Mouse (Mus musculus): ENCODE results near the gene Higd1a.

The Higd1a gene

DNA sequence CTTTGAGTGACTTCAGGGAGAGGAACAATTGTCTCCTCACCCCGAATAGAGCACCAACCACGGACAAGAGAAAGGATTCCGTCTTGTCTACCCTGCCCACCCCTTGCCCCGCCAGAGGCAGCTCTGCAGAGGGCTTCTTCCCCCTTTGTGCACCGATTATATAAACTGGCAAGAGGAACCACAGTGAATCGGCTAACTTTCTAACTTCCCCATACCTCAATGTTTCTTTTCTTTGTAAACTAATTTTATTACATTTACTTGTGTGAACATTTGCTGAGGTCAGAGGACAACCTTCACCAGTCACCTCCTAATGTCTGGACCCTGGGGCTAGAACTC is at the start of gene Higd1a:
Higd1a (minus strand) TSS at position 210 of the 336 bp plus-strand sequence.
- ATAC-seq (ENCODE audit: insufficient number of reproducible peaks, low FRiP score, low TSS enrichment) = no peak

- no peak for ATAC-seq (ENCODE audit: insufficient number of reproducible peaks, low FRiP score, low TSS enrichment)
Observed at GRCm38 (mm10) chr9:121907356-121908070, 49.4 kb upstream of the Higd1a start.

DNA sequence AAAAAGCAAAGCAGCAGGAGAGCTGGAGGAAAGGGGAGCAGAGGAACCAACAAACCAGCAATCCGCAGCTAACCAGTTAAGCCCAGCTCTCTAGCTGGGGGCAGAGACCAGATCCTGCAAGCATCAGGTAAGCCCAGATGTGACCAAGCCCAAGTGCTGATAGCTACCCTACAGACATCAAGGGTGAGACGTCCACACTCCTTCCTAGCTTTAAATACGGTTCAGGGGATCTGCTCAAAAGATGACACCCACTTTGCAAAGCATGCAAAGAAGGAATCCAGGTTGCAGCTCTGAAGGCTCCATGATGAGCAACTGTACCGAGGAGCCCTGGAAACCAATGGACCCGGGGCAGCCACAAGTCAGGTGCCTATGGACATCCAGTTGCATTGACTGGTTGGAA is 48.3 kb upstream of the Higd1a start:
- no peak for ATAC-seq (ENCODE audit: insufficient number of reproducible peaks, low FRiP score, low TSS enrichment)

- no peak for ATAC-seq (ENCODE audit: insufficient number of reproducible peaks, low FRiP score, low TSS enrichment)
Observed at GRCm38 (mm10) chr9:121905556-121906185, 47.5 kb upstream of the Higd1a start.

DNA sequence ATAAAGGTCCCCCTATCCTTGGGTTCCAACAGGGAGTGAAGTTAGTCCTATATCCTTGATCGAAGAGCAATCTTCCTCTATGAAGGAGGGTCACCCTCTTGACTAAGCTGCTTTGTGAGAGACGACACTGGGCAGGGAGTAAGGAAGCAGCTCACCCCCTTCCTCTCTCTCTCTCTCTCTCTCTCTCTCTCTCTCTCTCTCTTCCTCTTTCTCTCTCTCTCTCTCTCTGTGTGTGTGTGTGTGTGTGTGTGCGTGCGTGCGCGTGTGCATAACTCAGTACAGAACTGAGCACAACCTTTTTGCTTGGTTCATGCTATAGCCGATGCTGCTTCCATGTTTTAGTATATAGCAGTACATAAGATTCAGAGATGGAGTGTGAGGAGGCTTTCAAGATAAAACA is 46.8 kb upstream of the Higd1a start:
- no peak for ATAC-seq (ENCODE audit: insufficient number of reproducible peaks, low FRiP score, low TSS enrichment)

- no peak for ATAC-seq (ENCODE audit: insufficient number of reproducible peaks, low FRiP score, low TSS enrichment)
Observed at GRCm38 (mm10) chr9:121904319-121904718, 46.2 kb upstream of the Higd1a start.

DNA sequence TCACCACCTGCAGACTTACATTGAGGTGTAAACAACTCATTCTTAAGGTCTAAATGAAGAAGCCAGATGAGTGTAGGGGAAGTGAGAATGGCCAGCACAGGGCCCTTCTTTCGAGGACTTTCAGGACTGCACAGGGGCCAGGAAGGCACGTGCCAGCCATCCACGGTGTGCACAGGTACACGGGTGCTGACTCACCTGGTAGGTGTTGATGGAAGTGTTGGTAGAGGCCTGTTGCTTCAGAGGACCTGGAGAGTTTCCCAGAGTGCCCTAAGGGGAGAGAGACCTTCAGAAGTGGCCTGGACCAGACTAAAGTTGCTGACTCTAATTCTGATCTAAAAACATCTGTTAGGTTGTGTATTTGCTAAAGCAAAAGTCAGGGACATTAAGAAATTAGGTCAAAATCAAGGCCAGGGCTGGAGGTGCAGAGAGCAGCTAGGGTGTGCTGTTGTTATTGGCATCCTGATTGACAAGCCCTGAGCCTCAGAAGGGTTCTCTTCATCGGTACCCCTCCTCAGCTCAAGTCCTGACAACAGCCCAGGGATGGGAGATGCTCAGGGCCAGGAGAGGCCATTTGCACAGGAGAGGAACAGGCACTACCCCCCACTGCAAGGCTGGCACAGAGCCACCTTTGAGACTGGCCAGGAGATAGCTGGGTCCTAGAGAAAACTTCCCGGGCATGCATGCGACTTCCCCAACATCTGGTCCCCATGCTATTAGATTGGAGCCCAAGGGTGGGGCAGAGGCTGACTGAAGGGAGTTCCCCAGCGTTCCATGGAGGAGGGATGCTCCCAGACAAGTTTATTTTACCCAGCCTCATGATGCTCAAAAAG is 45.5 kb upstream of the Higd1a start:
- ATAC-seq (ENCODE audit: insufficient number of reproducible peaks, low FRiP score, low TSS enrichment) = no peak

DNA sequence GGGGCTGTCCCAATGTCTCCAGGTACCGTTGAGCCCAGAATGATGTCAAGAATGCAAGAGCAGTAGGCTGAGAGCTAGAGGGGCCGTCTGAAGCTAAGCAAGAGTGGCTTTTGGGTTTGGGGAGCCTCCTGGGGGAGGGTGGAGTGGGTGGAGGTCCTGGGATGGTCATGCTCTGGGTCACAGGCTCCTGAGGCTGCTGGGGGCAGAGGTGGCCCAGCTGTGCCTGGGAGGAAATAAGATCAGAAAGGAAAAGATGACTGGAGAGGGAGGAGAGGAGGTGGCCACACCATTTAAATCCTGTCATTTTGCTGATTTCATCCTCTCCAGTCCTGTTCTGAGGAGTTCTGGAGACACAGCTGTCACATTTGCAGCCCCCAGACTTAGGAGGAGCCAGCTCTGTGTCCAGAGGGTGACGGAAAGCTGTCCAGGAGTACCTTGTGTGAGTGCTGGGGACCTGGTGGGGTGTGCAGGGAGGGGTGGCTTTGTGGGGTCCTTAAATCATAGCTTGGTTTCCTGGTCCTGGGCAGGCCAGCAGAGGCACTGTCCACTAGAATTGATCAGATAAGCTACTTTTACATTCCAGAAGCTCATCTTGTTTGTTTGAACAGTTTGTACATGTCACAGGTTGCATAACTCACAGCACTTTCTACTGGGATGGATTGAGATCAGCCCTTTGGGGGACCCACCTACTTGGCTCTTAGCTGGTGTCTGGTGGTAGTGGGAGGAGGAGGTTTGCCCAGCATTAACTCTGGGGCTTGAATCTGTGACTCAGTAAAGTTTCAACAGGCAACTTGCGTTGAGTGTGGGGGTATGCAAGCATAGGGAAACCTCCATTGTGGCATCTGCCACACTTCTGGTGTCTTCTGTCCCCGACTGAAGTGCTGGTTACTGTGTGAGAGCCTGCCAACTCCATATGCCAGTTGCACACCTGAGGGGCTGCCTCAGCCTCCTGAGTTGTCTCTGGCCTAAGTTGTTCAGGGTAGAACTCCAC is 43.8 kb upstream of the Higd1a start:
- no peak for ATAC-seq (ENCODE audit: insufficient number of reproducible peaks, low FRiP score, low TSS enrichment)

GRCm38 (mm10) chr9:121900282-121900855 is 42.2 kb upstream of the Higd1a start:
- ATAC-seq (ENCODE audit: insufficient number of reproducible peaks, low FRiP score, low TSS enrichment) = no peak

DNA sequence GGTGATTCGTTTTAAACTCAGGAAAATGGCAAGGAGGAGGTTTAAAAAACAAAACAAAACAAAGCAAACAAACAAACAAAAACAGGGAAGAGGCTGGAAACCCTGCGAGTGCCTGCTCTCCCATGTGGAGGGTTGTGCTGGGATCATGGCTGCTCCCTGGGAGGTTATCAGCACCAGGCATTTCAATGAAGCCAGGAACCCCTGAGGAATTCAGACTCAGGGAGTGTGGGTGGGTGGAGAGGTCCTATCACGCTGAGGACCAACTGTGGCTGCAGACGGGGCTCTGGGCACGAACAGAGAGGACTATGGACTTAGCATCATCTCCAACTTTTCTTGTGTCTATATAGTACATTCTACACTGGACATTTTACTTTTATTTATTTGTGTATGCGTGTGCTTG is 41.1 kb upstream of the Higd1a start:
- ATAC-seq (ENCODE audit: insufficient number of reproducible peaks, low FRiP score, low TSS enrichment) = no peak

DNA sequence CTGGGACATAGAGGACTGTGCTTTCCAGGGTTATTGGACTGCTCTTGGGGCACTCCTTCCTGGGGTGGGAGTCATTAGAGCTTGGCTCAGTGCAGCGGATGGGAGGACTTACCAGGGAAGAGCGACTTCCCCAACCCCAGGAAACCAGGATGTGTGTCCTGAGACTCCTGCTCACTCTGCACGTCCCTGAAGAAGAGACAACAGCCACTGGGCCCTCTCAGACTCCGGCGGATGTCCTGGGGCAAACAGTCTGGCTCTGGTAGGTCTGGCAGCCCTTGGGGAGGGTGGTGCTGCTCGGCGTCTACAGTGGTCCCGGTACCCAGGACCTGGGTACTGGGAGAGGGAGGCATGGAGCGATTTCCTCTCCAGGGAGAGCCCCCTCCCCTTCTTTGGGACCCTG is 40.1 kb upstream of the Higd1a start, which contains the start of gene Ackr2:
Ackr2 (plus strand) TSS at position 111 of the 400 bp plus-strand sequence.
- no peak for ATAC-seq (ENCODE audit: insufficient number of reproducible peaks, low FRiP score, low TSS enrichment)

DNA sequence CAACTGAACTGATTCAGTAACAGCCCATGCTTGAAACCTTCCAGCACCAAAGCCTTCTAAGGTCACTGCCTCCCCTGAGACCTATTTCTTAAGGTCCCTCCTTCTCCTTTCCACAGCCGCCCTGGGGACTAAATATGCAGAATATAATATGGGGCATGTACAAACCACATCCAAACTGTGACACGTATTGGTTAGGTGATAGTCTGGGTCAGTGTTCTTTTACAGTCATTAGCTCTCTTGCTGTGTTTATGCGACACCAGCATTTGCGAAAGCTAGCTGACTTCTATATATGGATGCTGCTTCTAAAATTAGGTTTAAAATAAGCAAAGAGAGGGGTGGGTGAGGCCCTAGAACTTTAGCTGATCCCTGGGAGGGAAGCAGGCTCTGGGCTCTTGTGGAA is 38.7 kb upstream of the Higd1a start:
- ATAC-seq (ENCODE audit: insufficient number of reproducible peaks, low FRiP score, low TSS enrichment) = no peak

GRCm38 (mm10) chr9:121895392-121895993 is 37.3 kb upstream of the Higd1a start:
- no peak for ATAC-seq (ENCODE audit: insufficient number of reproducible peaks, low FRiP score, low TSS enrichment)

GRCm38 (mm10) chr9:121894447-121894846 is 36.3 kb upstream of the Higd1a start:
- ATAC-seq (ENCODE audit: insufficient number of reproducible peaks, low FRiP score, low TSS enrichment) = no peak

DNA sequence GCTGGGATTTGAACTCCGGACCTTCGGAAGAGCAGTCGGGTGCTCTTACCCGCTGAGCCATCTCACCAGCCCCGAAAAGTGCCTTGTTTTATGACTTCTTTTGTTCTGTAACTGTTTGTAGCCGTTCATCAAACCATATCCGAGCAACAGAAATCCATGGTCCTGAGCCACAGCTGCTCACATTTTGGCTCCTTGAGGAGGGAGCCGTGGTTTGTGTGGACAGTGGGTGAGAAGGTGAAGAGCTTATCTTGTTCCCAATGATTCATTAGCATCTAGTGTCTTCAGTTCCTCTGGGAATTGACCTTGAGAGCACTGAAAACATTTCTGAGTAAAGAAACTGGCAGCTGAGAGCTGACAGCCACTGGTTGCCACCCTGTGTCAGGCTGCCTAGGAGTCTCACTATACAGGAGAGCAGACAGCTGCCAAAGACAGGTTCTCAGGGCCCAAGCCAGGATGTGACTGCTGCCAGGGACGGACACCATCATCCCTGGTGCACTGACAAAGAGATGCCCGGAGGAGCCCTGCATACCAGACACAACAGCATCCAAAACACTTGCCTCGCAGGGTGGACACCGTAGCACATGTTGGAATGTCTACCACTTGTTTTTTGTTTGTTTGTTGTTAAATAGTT is 34.0 kb upstream of the Higd1a start:
- no peak for ATAC-seq (ENCODE audit: insufficient number of reproducible peaks, low FRiP score, low TSS enrichment)

DNA sequence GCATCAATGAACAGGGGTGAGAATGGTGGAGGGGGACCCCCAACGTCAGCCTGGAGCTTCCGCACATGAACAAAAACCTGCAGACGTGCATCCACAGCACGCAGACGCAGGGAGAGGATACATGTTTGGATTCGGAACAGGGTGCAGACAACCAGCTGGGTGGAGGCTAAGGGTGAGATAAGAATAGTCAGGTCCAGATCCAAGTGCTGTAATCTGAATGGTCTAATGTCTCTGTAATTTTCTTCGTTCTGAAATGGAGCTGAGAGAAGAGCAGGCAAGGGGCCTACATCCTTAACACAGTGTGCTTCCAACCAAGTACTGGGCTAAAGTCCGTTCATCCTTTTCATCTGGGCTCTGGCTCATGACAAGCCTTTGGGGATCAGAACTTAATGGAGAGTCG is 33.1 kb upstream of the Higd1a start:
- no peak for ATAC-seq (ENCODE audit: insufficient number of reproducible peaks, low FRiP score, low TSS enrichment)

DNA sequence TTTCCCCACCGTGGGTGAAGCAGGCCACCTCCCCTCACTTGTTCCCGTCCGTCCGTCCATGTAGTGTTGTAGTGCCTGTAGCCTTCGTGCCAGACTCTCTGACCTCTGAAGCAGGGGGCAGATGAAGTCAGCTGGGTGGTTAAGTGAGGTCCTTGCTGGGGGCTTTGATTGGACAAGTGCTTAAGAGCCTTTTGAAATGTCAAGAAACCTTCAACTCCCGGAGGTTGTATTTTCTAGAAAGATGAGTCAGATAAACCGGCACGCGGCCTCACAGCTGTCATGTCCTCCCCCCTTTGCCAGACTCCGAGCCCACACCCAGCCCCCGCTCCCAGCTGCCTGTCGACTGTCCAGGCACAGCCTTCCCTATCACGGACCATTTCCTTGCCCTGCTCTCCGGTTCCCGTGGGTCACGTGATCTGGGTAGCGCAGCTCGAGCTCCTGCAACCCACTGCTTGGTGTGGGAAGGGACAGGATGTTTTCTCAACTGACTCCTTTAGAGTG is 32.3 kb upstream of the Higd1a start:
- ATAC-seq (ENCODE audit: insufficient number of reproducible peaks, low FRiP score, low TSS enrichment) = no peak

- ATAC-seq (ENCODE audit: insufficient number of reproducible peaks, low FRiP score, low TSS enrichment) = no peak
Observed at GRCm38 (mm10) chr9:121889927-121890440, 31.8 kb upstream of the Higd1a start.

All from cerebellum, adult (tissue).